Mouse (Mus musculus) kidney, postnatal 25 days (tissue): Measurements from ENCODE around the gene Scimp.

Experiments used
- DNase-seq, 2 experiments: peaks; one replicate each; pipeline ENCODE4 v3.0.0; 2021; ENCODE audit warnings: mixed read lengths in 2 of 2

Gene Scimp

GRCm38 (mm10) chr11:70811041-70811440 lies 1.3 kb downstream of the Scimp start:
- DNase-seq = no peak

GRCm38 (mm10) chr11:70809011-70809410 lies 3.4 kb downstream of the Scimp start:
- DNase-seq = no peak

GRCm38 (mm10) chr11:70808101-70808500 lies 4.3 kb downstream of the Scimp start:
- no peak for DNase-seq

GRCm38 (mm10) chr11:70807630-70808029 lies 4.8 kb downstream of the Scimp start:
- DNase-seq = no peak

- DNase-seq = no peak
Observed at GRCm38 (mm10) chr11:70806697-70807096, 5.7 kb downstream of the Scimp start.

GRCm38 (mm10) chr11:70805641-70806175 lies 6.7 kb downstream of the Scimp start:
- DNase-seq = no peak

- DNase-seq = no peak
Observed at GRCm38 (mm10) chr11:70804395-70804794, 8.0 kb downstream of the Scimp start.

- DNase-seq = no peak
Observed at GRCm38 (mm10) chr11:70803711-70804200, 8.6 kb downstream of the Scimp start.

- no peak for DNase-seq
Observed at GRCm38 (mm10) chr11:70802865-70803261, 9.5 kb downstream of the Scimp start.

GRCm38 (mm10) chr11:70802208-70802864 lies 10.1 kb downstream of the Scimp start:
- no peak for DNase-seq

GRCm38 (mm10) chr11:70792409-70792808 lies 20.0 kb downstream of the Scimp start:
- DNase-seq = no peak

GRCm38 (mm10) chr11:70791676-70792075 lies 20.7 kb downstream of the Scimp start:
- no peak for DNase-seq

- DNase-seq = no peak
Observed at GRCm38 (mm10) chr11:70790874-70791551, 21.4 kb downstream of the Scimp start.

- no peak for DNase-seq
Observed at GRCm38 (mm10) chr11:70790426-70790825, 22.0 kb downstream of the Scimp start.

- DNase-seq = no peak
Observed at GRCm38 (mm10) chr11:70788972-70789655, 23.3 kb downstream of the Scimp start.

- DNase-seq = no peak
Observed at GRCm38 (mm10) chr11:70787052-70787451, 25.3 kb downstream of the Scimp start.

GRCm38 (mm10) chr11:70785908-70786307 lies 26.5 kb downstream of the Scimp start:
- no peak for DNase-seq

GRCm38 (mm10) chr11:70778058-70778457 lies 34.3 kb downstream of the Scimp start:
- DNase-seq = peak in 1 of 2 experiments; percentile 10

GRCm38 (mm10) chr11:70777634-70778033 lies 34.8 kb downstream of the Scimp start:
- no peak for DNase-seq

- DNase-seq = peak; percentile 78
Observed at GRCm38 (mm10) chr11:70776830-70777571, 35.4 kb downstream of the Scimp start.

- DNase-seq = no peak
Observed at GRCm38 (mm10) chr11:70770804-70771203, 41.6 kb downstream of the Scimp start.

- peak; percentile 50 to 55 for DNase-seq
Observed at GRCm38 (mm10) chr11:70765776-70766445, 46.5 kb downstream of the Scimp start.
